Mouse (Mus musculus) T-cell, adult 2 months (primary cell): ENCODE results near the gene Lrmda.

Experiments used
- DNase-seq: peaks from one replicate; pipeline ENCODE4 v3.0.0; 2022; ENCODE audit warnings: low spot score

The Lrmda gene

DNA sequence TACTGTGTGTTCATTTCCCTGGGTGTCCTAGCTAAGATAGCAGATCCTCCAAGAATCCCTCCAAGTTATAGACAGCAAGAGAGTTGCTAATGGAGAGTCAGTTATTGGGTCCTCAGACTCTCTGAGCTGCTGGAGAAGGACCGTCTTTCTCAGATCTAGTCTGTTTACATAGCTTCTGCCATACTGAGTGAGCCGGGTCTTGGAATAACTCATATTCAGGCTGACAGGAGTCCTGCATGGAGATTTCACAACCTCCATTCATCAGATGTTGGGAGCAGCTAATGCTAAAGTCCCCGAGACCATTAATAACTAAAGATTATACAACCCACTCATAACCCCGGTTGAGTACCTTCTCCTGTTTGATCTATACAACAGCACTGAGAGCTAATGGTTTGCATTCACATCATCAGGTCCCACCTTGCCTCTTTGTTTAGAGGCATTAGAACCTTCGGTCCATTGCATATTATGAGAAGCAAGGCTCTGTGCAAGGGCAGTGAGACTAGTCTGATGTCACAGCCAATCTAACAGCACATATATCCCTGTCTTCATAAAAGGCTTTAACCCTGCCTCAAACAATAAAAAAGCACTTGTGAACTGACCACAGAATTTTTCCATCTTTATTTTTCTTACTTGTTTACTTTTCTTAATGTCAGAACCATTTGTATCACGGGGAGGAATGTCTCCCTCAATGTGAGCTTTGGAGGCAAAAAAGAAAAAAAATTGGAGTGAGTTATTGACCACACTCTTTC is 1037.9 kb downstream of the Lrmda start:
- no peak for DNase-seq

DNA sequence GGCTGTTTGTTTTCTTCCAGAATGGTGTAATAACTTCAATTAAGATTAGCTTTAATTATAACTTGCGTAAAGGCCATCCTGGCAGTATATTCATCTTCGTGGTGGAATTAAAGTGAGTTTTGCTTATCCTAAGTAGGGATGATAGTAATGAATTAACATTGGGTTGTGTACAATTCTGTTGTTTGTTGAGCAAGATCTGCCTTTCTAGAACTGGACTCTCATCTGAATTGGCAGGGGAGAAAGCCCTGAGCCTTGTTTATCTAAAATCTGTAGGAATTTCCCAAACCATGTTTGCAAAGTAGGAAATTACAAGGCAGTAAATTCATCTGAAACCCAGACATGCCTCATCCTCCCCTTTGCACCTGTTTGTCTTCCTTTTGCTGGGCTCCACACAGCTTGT is 1038.5 kb downstream of the Lrmda start:
- DNase-seq, result no peak

DNA sequence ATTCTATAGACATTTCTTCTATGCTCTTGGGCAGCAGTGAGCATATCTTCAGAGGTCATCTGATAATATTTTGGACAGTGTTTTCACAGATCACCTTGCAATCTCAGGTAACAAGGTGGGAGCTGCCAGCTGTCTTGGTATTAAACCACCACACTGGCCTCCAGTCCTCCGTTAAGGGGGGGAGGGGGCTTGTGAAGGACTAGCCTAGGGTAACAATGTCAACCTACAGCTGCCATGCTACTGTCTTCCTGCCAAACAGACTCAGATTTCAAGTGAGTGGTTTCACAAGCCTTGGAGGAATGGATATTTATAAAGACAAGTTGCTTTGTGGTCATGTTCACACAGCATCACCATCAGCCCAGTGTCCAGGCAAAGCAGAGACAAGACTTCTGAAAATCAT is 1059.2 kb downstream of the Lrmda start:
- no peak for DNase-seq

DNA sequence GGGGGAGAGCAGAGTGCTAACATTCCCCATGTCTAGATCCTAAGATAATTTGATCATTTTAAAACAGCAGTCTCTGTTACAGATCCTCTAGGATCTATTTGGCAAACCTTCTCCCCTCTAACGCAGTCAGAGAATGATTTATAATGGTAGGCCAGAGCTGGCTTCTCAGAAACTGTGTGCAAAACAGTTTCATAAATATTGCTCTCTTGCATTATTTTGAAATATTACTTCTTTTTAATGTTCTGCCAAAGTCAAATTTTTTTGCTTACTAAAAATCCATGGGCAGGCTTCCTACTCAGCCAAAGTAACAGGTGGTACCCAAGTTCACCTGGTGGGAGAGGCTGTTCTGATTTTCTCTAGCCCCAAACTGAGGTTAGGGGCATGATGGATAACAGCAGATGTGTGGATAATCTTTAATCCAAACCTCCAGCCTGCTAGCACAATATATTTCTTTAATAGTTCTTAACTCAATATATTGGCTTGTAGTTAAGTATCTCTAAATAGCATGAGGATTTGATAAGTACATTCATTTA is 1064.8 kb downstream of the Lrmda start:
- DNase-seq, result no peak

DNA sequence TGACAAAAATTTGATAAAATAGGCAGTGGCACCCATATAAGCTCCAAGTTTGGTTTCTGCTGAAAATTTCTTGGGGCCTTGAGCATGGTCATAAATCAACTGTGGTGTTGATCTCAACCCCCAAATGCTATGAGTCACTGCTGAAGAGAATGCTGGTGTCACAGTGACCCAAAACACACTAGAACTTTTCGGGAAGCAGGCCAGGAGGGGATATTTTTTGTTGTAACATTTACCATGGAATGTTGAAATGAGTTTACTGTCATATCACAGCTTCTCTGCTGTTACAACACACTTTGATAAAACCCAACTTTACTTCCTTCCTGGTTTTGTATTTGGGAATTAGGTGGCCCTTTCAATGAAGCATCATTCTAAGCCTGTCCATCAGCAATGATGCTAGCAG is 1065.3 kb downstream of the Lrmda start:
- no peak for DNase-seq

DNA sequence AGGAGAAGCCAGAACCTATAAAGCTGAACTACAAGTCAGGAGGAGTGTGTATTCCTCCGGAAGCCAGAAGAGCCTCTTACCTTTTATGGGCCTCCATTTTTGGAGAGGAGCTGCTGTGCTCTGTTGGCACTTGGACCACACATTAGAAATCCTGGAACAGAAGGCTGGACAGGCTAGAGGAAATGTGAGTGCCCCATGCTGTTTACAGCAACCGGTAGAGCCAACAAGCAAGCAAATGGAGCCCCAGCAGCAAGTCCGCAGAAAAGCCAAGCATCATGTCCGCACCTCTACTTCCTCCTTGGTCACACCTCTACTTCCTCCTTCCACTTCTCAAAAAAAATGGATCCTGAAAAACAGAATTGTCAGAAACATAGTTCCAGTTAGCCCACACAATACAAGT is 1073.8 kb downstream of the Lrmda start:
- no peak for DNase-seq

DNA sequence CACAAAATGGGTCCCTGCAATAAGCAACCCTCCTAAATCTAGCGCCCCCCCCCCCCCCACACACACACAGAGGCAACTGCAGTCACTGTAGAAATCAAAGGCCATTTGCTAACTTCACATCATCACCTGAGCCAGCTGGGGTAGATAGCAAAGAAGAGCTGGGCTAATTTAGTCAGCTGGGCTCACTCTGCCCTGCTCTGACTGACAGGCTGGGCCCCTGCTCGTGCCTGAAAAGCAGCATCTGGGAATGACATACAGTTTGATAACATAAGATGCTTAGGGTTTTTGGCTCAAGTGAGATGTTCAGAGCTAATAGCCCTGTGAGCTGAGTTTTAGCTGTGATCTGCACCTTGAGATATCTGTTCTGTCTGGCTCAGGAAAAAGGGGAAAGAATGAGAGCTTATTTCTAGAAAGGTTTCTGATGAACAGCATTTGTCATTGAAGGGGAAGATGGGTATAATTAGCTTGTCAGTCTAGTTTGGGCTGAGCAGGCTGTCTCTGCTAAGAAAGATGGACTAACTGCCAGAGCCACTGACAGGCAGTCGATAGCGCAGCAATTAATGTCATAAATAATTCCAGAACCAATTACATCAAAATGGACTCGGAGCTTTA is 1075.1 kb downstream of the Lrmda start:
- no peak for DNase-seq

DNA sequence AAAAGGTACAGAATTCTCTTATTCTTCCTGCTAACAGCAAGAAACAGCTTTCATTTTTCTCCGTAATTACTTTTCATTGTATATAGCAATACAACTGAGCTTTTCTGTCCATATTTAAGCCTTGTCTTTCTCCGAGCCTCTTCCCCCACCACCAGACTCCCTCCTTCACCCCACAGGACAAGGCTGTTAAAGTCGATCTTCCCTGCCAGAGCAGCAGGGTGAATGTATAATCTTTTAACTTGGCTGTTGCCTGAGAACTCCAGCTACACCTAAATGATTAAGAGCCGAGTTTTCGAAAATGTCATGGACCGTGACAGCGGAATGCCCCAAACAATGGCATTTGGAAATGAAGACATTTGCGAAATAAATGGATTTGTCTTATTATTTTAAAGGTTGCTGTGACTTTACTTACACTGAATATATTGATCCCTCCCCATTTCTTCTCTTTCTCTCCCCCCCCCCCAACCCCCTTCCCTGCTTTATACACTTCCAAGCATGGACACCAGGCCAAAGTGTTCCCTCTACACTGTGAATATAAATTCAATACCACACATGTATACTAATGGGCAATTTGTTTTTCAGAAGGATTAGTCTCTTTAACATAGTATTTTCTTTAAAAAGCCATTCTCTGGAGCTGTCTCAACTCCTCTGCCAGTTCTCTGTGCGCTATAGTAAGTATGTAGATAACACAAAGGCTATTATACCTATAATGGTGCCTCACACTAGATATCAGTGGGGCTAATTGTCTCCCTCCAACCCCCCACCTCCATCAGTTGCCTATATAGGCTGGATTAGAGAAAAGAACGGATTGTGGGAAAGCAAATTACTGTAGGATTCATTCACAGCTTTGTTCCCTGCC is 1075.9 kb downstream of the Lrmda start:
- DNase-seq, result no peak

DNA sequence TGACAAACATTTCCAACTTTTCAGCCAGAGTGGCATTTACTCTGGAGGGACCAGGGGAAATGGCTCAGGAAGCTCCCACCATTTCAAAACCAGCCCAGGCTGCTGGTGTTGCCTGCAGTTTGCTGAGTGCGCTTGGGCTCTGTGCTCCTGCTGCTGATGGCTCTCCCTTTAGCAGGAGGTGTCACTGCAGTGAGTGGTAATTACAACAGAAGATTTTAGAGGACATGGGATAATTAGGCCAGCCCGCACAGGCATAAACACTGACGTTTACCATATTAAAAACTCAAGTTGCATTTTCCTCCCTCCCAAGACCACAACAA is 1076.5 kb downstream of the Lrmda start:
- no peak for DNase-seq

DNA sequence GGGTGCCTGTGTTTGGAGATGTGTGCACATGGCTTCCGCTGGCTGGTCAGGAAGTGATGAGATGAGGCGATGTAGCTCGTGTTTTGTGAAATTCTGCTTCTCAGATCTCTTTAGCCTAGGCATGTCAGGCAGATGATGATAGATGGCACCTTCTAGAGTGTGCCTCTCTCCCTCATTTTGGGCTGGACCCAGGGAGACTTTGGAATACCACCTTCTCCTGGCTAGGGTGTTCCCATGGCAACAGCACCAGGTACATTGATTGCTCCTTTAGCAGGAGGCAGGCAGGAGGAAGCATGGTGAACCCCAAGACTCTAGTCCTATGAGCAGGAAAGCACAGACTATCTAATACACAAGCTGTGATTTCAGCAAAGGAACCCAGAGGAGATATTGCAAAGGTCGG is 1076.9 kb downstream of the Lrmda start:
- DNase-seq, result no peak
